Mouse (Mus musculus): ENCODE data around the gene Lrrtm1. TPM values are rescaled to one million over a fixed set of nuclear protein-coding genes. Genes with fewer than 3 reads are reported as not detected.

The Lrrtm1 gene
- polyA plus RNA-seq, 1 experiment from 2014 or later: 0.86 TPM

DNA sequence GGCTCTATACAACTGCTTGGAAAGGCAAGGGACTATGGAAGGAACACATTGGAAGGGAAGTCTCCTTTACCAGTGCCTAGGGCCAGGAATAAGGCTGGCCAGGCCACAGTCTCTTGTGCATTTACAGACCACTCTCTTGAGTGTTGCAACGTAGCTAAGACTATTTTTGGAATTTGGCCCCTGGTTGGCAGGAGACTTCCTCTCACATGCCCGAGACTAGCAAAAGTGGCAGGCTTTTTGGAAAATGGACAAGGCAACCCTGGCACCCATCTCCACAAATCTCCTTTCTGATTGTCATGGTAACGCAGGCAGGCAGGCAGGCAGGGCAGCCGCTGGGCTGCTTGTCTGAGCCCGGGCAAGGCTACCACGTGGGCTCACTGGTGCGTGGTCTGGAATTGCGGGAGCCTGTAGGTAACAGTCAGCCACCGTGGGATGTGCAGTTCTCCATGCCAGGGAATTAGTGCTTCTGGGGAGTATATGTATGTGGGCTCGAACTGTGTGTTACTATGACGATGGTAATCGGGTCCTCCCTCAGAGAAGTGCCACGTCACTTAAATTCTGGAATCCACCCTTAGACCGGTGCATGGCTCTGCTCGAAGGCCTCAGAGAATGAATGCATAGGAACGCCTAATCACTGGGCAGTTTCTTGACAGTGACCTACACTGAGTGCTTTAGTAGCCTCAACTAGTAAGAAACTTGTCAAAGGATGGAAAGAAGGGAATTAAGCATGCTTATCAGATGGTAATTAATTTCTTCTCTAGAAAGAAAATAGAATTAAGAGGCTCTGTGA, 19.4 kb upstream of the Lrrtm1 start:
- DNase-seq (ENCODE audit: low spot score): no peak
- H3K36me3 ChIP-seq (ENCODE audit: control insufficient read depth, insufficient read depth, low read length): no peaks in the 10 kb centered on the region
- ATAC-seq (replicated peaks; ENCODE audit: low FRiP score): no peak
- H3K9ac ChIP-seq (ENCODE audit: low read depth, low read length): no peak overlapping the region
- WGBS: 76% methylated on average over 16 of the region's 16 CpGs
- H3K4me2 ChIP-seq: no peak overlapping the region
- no peaks in the 10 kb centered on the region for H3K27me3 ChIP-seq (replicated peaks; ENCODE audit: control insufficient read depth, insufficient read depth, low read length)
- H3K9me3 ChIP-seq (ENCODE audit: control insufficient read depth, low read length): no peaks in the 10 kb centered on the region
- no peak overlapping the region for H3K4me3 ChIP-seq (ENCODE audit: low read depth, low read length)
- H3K4me1 ChIP-seq (replicated peaks; ENCODE audit: control insufficient read depth, insufficient read depth, low read length): no peaks in the 10 kb centered on the region
- H3K27ac ChIP-seq (ENCODE audit: low read depth, low read length): no peak overlapping the region

DNA sequence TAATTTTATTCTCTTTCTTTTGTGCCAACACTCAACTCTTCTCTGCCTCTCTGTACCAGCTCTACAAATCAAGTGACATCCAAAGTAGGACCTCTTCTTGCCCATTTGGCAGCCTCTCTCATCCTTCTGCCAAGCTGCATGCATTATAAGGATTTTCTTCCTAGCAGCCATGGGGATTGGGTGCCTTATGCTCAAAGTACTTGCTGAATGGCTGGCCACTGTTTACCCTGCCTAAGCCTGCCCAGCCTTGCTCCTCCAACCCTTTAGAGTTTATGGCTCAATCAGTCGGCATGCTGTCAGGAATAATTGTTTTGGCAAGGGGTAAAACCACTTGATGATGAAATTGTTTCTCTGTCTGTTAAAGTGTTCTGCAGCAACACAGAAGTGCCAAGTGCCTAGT, 2.1 kb upstream of the Lrrtm1 start:
- no peaks in the 10 kb centered on the region for H3K4me1 ChIP-seq (replicated peaks; ENCODE audit: control insufficient read depth, insufficient read depth, low read length)
- no peaks in the 10 kb centered on the region for H3K9me3 ChIP-seq (ENCODE audit: control insufficient read depth, low read length)
- ATAC-seq (replicated peaks; ENCODE audit: low FRiP score) (no peak), DNase-seq (ENCODE audit: low spot score) (no peak)
- H3K36me3 ChIP-seq (ENCODE audit: control insufficient read depth, insufficient read depth, low read length): no peaks in the 10 kb centered on the region
- H3K27ac ChIP-seq (ENCODE audit: low read depth, low read length): no peak overlapping the region
- 26% methylated on average over 1 of the region's 1 CpGs for WGBS
- no peak overlapping the region for H3K4me3 ChIP-seq (ENCODE audit: low read depth, low read length)
- H3K4me2 ChIP-seq: no peak overlapping the region
- no peak overlapping the region for H3K9ac ChIP-seq (ENCODE audit: low read depth, low read length)
- H3K27me3 ChIP-seq (replicated peaks; ENCODE audit: control insufficient read depth, insufficient read depth, low read length): peaks cover 45% of the 10 kb centered on the region

DNA sequence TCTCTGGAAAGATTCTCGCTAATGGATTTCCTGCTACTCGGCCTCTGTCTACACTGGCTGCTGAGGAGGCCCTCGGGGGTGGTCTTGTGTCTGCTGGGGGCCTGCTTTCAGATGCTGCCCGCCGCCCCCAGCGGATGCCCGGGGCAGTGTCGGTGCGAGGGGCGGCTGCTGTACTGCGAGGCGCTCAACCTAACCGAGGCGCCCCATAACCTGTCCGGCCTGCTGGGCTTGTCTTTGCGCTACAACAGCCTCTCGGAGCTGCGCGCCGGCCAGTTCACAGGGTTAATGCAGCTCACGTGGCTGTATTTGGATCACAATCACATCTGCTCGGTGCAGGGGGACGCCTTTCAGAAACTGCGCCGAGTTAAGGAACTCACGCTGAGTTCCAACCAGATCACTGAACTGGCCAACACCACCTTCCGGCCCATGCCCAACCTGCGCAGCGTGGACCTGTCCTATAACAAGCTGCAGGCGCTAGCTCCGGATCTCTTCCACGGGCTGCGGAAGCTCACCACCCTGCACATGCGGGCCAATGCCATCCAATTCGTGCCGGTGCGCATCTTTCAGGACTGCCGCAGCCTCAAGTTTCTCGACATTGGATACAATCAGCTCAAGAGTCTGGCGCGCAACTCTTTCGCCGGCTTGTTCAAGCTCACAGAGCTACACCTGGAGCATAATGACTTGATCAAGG, 1.2 kb downstream of the Lrrtm1 start:
- DNase-seq (ENCODE audit: low spot score) (peak; percentile 37), ATAC-seq (replicated peaks; ENCODE audit: low FRiP score) (no peak; the same call in 1 of the 2 replicates)
- H3K4me1 ChIP-seq (replicated peaks; ENCODE audit: control insufficient read depth, insufficient read depth, low read length): no peaks in the 10 kb centered on the region
- no peaks in the 10 kb centered on the region for H3K9me3 ChIP-seq (ENCODE audit: control insufficient read depth, low read length)
- H3K36me3 ChIP-seq (ENCODE audit: control insufficient read depth, insufficient read depth, low read length): no peaks in the 10 kb centered on the region
- peaks cover 55% of the 10 kb centered on the region for H3K27me3 ChIP-seq (replicated peaks; ENCODE audit: control insufficient read depth, insufficient read depth, low read length)
- H3K9ac ChIP-seq (ENCODE audit: low read depth, low read length): no peak overlapping the region
- peak overlapping the region; percentile 68 for H3K4me2 ChIP-seq
- peak overlapping the region; percentile 41 for H3K4me3 ChIP-seq (ENCODE audit: low read depth, low read length)
- WGBS: 2% methylated on average over 43 of the region's 43 CpGs
- no peak overlapping the region for H3K27ac ChIP-seq (ENCODE audit: low read depth, low read length)

DNA sequence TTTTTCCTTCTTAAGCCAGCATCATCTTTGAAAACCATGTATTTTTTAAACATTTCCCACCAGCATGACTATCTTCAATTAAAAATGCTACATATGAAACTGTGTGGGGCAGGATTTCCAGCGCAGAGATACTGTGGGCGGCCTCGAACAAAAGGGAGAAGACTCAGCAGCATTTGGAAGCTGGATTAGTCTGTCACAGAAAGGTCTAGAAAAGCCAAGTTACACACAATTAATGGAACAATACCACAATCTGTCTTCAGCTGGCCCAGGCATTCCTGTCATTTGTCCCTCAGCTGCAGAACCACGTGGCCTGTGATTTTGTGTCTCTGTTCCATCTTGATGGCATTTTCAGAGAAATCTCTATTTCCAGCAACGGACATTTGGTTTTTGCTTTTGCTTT, 11.0 kb downstream of the Lrrtm1 start:
- ATAC-seq (replicated peaks; ENCODE audit: low FRiP score): no peak

DNA sequence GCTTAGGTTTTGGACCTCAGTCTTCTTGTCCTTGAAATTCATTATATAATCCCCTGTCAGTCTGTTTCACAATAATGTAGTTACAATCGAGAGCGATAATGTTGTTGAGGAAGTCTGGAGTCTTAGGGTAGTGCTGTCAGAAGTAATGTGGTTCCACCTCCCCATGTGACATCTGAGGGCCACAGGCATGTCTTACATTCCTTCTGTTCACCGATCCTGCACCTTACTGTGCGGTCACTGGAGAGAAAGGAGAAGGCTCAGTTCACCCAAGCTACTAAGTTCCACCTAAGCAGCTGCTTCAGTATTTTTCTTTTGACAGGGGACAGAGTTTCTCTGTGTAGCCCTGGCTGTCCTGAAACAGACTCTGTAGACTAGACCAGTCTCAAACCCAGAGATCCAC, 13.9 kb downstream of the Lrrtm1 start:
- Histone ChIP-seq H3K9ac (ENCODE audit: low read depth, low read length) (no peak overlapping the region), H3K27me3 (replicated peaks; ENCODE audit: control insufficient read depth, insufficient read depth, low read length) (no peaks in the 10 kb centered on the region), H3K4me1 (replicated peaks; ENCODE audit: control insufficient read depth, insufficient read depth, low read length) (no peaks in the 10 kb centered on the region), H3K9me3 (ENCODE audit: control insufficient read depth, low read length) (no peaks in the 10 kb centered on the region), H3K4me2 (no peak overlapping the region), H3K27ac (ENCODE audit: low read depth, low read length) (no peak overlapping the region), H3K36me3 (ENCODE audit: control insufficient read depth, insufficient read depth, low read length) (no peaks in the 10 kb centered on the region), H3K4me3 (ENCODE audit: low read depth, low read length) (no peak overlapping the region)
- DNase-seq (ENCODE audit: low spot score) (no peak), ATAC-seq (replicated peaks; ENCODE audit: low FRiP score) (no peak)
- WGBS: 92% methylated on average over 4 of the region's 4 CpGs

More for the DNA sequence above, 11.0 kb downstream of the Lrrtm1 start:
- DNase-seq (ENCODE audit: low spot score): no peak
- Histone ChIP-seq H3K27ac (ENCODE audit: low read depth, low read length) (no peak overlapping the region), H3K4me2 (no peak overlapping the region), H3K9ac (ENCODE audit: low read depth, low read length) (no peak overlapping the region), H3K36me3 (ENCODE audit: control insufficient read depth, insufficient read depth, low read length) (no peaks in the 10 kb centered on the region), H3K4me1 (replicated peaks; ENCODE audit: control insufficient read depth, insufficient read depth, low read length) (no peaks in the 10 kb centered on the region), H3K27me3 (replicated peaks; ENCODE audit: control insufficient read depth, insufficient read depth, low read length) (no peaks in the 10 kb centered on the region), H3K4me3 (ENCODE audit: low read depth, low read length) (no peak overlapping the region), H3K9me3 (ENCODE audit: control insufficient read depth, low read length) (no peaks in the 10 kb centered on the region)
- WGBS: 84% methylated on average over 5 of the region's 5 CpGs

DNA sequence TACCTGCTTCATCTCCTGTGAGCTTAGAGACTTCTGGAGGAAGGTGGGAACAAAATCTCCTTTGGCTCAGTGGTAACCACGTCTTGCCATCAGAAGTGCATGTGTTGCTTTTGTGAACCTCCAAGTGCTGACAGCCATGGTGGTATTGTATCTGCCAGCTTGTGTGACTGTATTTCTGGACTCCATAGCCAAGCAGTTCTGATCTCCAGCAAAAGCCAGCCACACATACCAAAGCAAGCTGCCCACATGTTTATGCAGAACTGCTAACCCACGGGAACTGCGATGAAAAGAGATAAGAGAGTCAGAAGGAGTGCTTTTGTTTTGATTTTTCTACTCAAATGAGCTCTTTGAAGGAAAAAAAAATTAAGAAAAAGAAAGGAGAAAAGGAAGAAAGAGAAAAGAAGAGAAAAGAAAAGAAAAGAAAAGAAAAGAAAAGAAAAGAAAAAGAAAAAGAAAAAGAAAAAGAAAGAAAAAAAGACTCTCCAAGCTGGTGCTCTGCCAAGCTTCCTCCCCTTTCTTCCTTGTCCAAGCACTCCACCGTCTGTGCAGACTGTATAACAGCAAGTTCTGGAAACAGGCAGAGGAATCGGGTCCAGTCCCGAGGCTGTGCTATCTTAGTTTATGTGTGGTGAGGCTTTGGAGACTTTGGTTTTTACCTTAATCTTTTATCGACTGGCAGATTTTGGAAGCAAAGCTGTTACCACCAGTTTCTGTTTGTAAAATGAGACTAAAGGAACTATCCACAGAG, 15.0 kb downstream of the Lrrtm1 start:
- Histone ChIP-seq H3K27ac (ENCODE audit: low read depth, low read length) (no peak overlapping the region), H3K36me3 (ENCODE audit: control insufficient read depth, insufficient read depth, low read length) (no peaks in the 10 kb centered on the region), H3K9me3 (ENCODE audit: control insufficient read depth, low read length) (no peaks in the 10 kb centered on the region), H3K27me3 (replicated peaks; ENCODE audit: control insufficient read depth, insufficient read depth, low read length) (no peaks in the 10 kb centered on the region), H3K4me1 (replicated peaks; ENCODE audit: control insufficient read depth, insufficient read depth, low read length) (no peaks in the 10 kb centered on the region), H3K4me3 (ENCODE audit: low read depth, low read length) (no peak overlapping the region), H3K9ac (ENCODE audit: low read depth, low read length) (no peak overlapping the region), H3K4me2 (no peak overlapping the region)
- ATAC-seq (replicated peaks; ENCODE audit: low FRiP score): no peak
- DNase-seq (ENCODE audit: low spot score): no peak
- WGBS: 42% methylated on average over 7 of the region's 7 CpGs

DNA sequence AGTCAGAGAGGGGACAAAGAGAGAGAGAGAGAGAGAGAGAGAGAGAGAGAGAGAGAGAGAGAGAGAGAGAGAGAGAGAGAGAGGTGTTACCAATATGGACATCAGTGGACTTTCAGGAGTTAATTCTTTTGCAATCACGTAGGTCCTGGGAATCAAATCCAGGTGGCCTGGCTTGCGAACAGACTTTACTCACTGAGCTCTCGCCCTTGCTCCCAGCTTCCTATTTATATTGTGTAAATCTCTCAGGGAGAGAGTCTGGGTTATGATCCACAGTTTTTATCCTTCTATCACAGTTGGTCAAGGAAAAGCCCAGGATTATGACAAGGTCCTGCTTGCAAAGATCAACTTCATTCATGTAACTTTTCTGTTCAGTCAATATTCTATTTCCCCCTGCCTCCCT, 22.7 kb downstream of the Lrrtm1 start:
- DNase-seq (ENCODE audit: low spot score) (no peak), ATAC-seq (replicated peaks; ENCODE audit: low FRiP score) (no peak)
- Histone ChIP-seq H3K9ac (ENCODE audit: low read depth, low read length) (no peak overlapping the region), H3K4me3 (ENCODE audit: low read depth, low read length) (no peak overlapping the region), H3K27me3 (replicated peaks; ENCODE audit: control insufficient read depth, insufficient read depth, low read length) (no peaks in the 10 kb centered on the region), H3K9me3 (ENCODE audit: control insufficient read depth, low read length) (no peaks in the 10 kb centered on the region), H3K27ac (ENCODE audit: low read depth, low read length) (no peak overlapping the region), H3K4me1 (replicated peaks; ENCODE audit: control insufficient read depth, insufficient read depth, low read length) (no peaks in the 10 kb centered on the region), H3K36me3 (ENCODE audit: control insufficient read depth, insufficient read depth, low read length) (no peaks in the 10 kb centered on the region), H3K4me2 (no peak overlapping the region)
- 58% methylated on average over 3 of the region's 3 CpGs for WGBS

DNA sequence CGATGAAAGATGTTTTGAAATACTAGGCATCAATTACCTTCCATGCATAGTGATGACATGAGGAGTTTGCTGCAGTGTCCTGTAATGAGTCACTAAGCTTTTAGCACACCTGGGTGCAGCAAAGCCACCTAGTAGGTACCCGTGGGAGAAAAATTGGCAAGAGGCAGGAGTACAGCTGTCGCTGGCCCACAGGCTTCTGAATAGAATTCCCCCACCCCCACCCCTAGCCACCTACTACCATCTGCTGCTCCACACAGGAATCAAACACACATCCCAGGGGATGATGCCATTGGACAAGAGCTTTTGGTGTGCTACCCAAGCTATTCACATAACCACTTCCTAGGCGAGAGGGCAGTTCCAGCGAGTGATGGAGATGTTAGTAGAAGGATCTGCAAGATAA, 36.3 kb downstream of the Lrrtm1 start:
- DNase-seq (ENCODE audit: low spot score) (no peak), ATAC-seq (replicated peaks; ENCODE audit: low FRiP score) (no peak)
- H3K4me2 ChIP-seq: no peak overlapping the region
- no peaks in the 10 kb centered on the region for H3K36me3 ChIP-seq (ENCODE audit: control insufficient read depth, insufficient read depth, low read length)
- no peaks in the 10 kb centered on the region for H3K4me1 ChIP-seq (replicated peaks; ENCODE audit: control insufficient read depth, insufficient read depth, low read length)
- no peak overlapping the region for H3K9ac ChIP-seq (ENCODE audit: low read depth, low read length)
- 84% methylated on average over 5 of the region's 5 CpGs for WGBS
- H3K4me3 ChIP-seq (ENCODE audit: low read depth, low read length): no peak overlapping the region
- H3K27ac ChIP-seq (ENCODE audit: low read depth, low read length): no peak overlapping the region
- no peaks in the 10 kb centered on the region for H3K9me3 ChIP-seq (ENCODE audit: control insufficient read depth, low read length)
- no peaks in the 10 kb centered on the region for H3K27me3 ChIP-seq (replicated peaks; ENCODE audit: control insufficient read depth, insufficient read depth, low read length)

All from liver, embryonic 11.5 days (tissue).